Mouse (Mus musculus) E14TG2a.4 (cell line): ENCODE measurements around the gene Riox1.

Source experiments
- CTCF ChIP-seq: conservative IDR thresholded peaks from 2 replicates; pipeline ENCODE4 v1.5.1; 2014; ENCODE audit warnings: low read length
- NANOG ChIP-seq: IDR thresholded peaks from 2 replicates; pipeline ENCODE4 v1.6.1; 2014; ENCODE audit warnings: borderline replicate concordance, low read length, mixed read lengths
- POU5F1 ChIP-seq: IDR thresholded peaks from 2 replicates; pipeline ENCODE4 v1.6.1; 2014; ENCODE audit warnings: low read length, borderline replicate concordance

GRCm38 (mm10) chr12:83910451-83910850 lies 40.0 kb upstream of the Riox1 start:
- TF ChIP-seq CTCF (no peak), POU5F1 (no peak), NANOG (no peak)
